In genomic region chr9:56870778-56871177, GRCm38 (mm10) we compare ENCODE assay signal across 12 mouse cellular contexts. TPM values are rescaled to one million over a fixed set of nuclear protein-coding genes. Genes with fewer than 3 reads are reported as not detected.
DNase-seq lines count a peak whose midpoint lies in the region; ATAC-seq and TF ChIP-seq lines count a peak whose summit lies in the region.
"Had no signal": no experiment of that assay in that cellular context is flagged by ENCODE, and none has a peak within 500 bp of the region (broad histone marks: within the 10 kb centered on the region; RNA-seq: fewer than 3 reads in every experiment).

No protein-coding gene starts in this region.

- WGBS in heart, embryonic 10.5 days = 22% methylated on average over 10 of the region's 10 CpGs
- 50% methylated on average over 10 of the region's 10 CpGs for WGBS in neural tube, embryonic 15.5 days

- CTCF ChIA-PET in Patski (lab: Charles Lee) = interaction anchor here (1.1 kb wide), 1 partner anchor 27 kb away, joined by 3 read pairs; no protein-coding TSS in a partner anchor

- H3K27ac ChIP-seq in heart, embryonic 10.5 days = peak overlapping the region; percentile 79
- peak overlapping the region; percentile 75; the same call in 1 of the 2 replicates for H3K27ac ChIP-seq in layer of hippocampus, adult 2 months
- peak overlapping the region; percentile 34; the same call in 1 of the 2 replicates for H3K27ac ChIP-seq in neural tube, embryonic 15.5 days (replicated peaks)
- H3K27ac ChIP-seq: embryonic facial prominence, embryonic 12.5 days had no signal

- no peak for TF ChIP-seq CTCF in layer of hippocampus, adult 2 months (conservative IDR thresholded peaks at IDR 0.05)
- no peak for TF ChIP-seq CTCF in Patski (IDR thresholded peaks at IDR 0.05)

- H3K9me3 ChIP-seq in heart, embryonic 10.5 days = no peaks in the 10 kb centered on the region
- H3K9me3 ChIP-seq in neural tube, embryonic 15.5 days (replicated peaks) = no peaks in the 10 kb centered on the region
- H3K9me3 ChIP-seq: embryonic facial prominence, embryonic 12.5 days had no signal

- 0 out of 2 replicates have a peak, but pooled peaks cover 9% of the 10 kb centered on the region for H3K27me3 ChIP-seq in heart, embryonic 10.5 days (ENCODE audit: insufficient read depth, poor library complexity, severe bottlenecking)
- H3K27me3 ChIP-seq in Patski = no peaks in the 10 kb centered on the region
- H3K27me3 ChIP-seq in neural tube, embryonic 15.5 days (replicated peaks) = peaks cover 8% of the 10 kb centered on the region

- H3K4me1 ChIP-seq in heart, embryonic 10.5 days = peaks cover 89% of the 10 kb centered on the region
- peaks cover 38% of the 10 kb centered on the region for H3K4me1 ChIP-seq in neural tube, embryonic 15.5 days

- H3K9ac ChIP-seq in neural tube, embryonic 15.5 days (replicated peaks) = no peak overlapping the region
- H3K9ac ChIP-seq: embryonic facial prominence, embryonic 12.5 days had no signal

- peak; percentile 71 for ATAC-seq in Patski
- no peak for ATAC-seq in neural tube, embryonic 15.5 days (ENCODE audit: low FRiP score)
- ATAC-seq: activated CD4-positive, CD25-positive, alpha-beta regulatory T cell, adult 4 months had no signal

- in situ Hi-C loops in Patski (cut with MboI; ENCODE audit: low pct_unique_long_range_greater_than_20kb) = no loop called here

- H3K4me2 ChIP-seq in neural tube, embryonic 15.5 days = no peak overlapping the region
- H3K4me2 ChIP-seq: embryonic facial prominence, embryonic 12.5 days had no signal

- peaks cover 15% of the 10 kb centered on the region for H3K36me3 ChIP-seq in heart, embryonic 10.5 days
- no peaks in the 10 kb centered on the region for H3K36me3 ChIP-seq in neural tube, embryonic 15.5 days
- H3K36me3 ChIP-seq: embryonic facial prominence, embryonic 12.5 days had no signal

- POLR2A ChIA-PET in Patski (lab: Charles Lee) = interaction anchor here (1.0 kb wide), 1 partner anchor 21 kb away, joined by 3 read pairs; no protein-coding TSS in a partner anchor

- peak overlapping the region; percentile 20 for H3K4me3 ChIP-seq in heart, embryonic 10.5 days
- no peak overlapping the region for H3K4me3 ChIP-seq in layer of hippocampus, adult 2 months
- no peak overlapping the region for H3K4me3 ChIP-seq in neural tube, embryonic 15.5 days (replicated peaks)
- H3K4me3 ChIP-seq: embryonic facial prominence, embryonic 12.5 days had no signal

- no peak for DNase-seq in heart, embryonic 10.5 days (ENCODE audit: low spot score)
- no peak for DNase-seq in heart, adult 8-10 months (ENCODE audit: low spot score)
- DNase-seq in layer of hippocampus, adult 2 months (ENCODE audit: low spot score in 2 of 2) = no peak
- no peak for DNase-seq in layer of hippocampus, postnatal 25 days (ENCODE audit: extremely low spot score in 1 of 2, low spot score in 1 of 2)
- DNase-seq in Patski (ENCODE audit: low read depth, low spot score) = no peak
- no peak for DNase-seq in thymus, postnatal 4 days
- DNase-seq in layer of hippocampus, adult 9-11 months = no peak
- DNase-seq: cerebellum, adult 18-20 months had no signal

RNA-seq across cellular contexts. Expression of gene Cspg4, which starts 5.9 kb away (rescaled TPM):
- polyA plus RNA-seq in heart, embryonic 10.5 days (2016; fragmentation: Nextera tagmentation; extraction: Ambion mirVana) = 22.5 and 39.4 TPM in 2 replicates
- total RNA-seq in heart, adult 8-10 months (2022) = 10 to 100 TPM in 3 of 4 experiments, 1 to 10 TPM in 1; 9.4 to 14.7 (median 10.7) TPM
- total RNA-seq in layer of hippocampus, adult 2 months (2021) = 10 to 100 TPM; 17.4 to 18.4 TPM
- total RNA-seq in layer of hippocampus, postnatal 25 days (2021) = 10 to 100 TPM; 19.9 to 25.1 TPM
- 0.08 TPM for polyA plus RNA-seq in Patski (2021)
- 10.5 and 13.1 TPM in 2 replicates for polyA plus RNA-seq in neural tube, embryonic 15.5 days (2015; fragmentation: Nextera tagmentation; extraction: Ambion mirVana)
- total RNA-seq: megakaryocyte, adult 5-6 weeks had no signal

RNA-seq across cellular contexts. Expression of gene Odf3l1, which starts 6.3 kb away (rescaled TPM):
- polyA plus RNA-seq in heart, embryonic 10.5 days (2016; fragmentation: Nextera tagmentation; extraction: Ambion mirVana) = 0.64 and 1.4 TPM in 2 replicates
- total RNA-seq in heart, adult 8-10 months (2022) = not detected
- total RNA-seq in layer of hippocampus, adult 2 months (2021) = not detected
- total RNA-seq in layer of hippocampus, postnatal 25 days (2021) = not detected
- polyA plus RNA-seq in Patski (2021) = not detected
- polyA plus RNA-seq in neural tube, embryonic 15.5 days (2015; fragmentation: Nextera tagmentation; extraction: Ambion mirVana) = 0.28 and 0.40 TPM in 2 replicates
- total RNA-seq: megakaryocyte, adult 5-6 weeks had no signal
- polyA plus RNA-seq: activated CD4-positive, CD25-positive, alpha-beta regulatory T cell, adult 4 months had no signal

RNA-seq across cellular contexts. Expression of gene Snx33, which starts 57.4 kb away (rescaled TPM):
- 8.0 and 8.1 TPM in 2 replicates for polyA plus RNA-seq in heart, embryonic 10.5 days (2016; fragmentation: Nextera tagmentation; extraction: Ambion mirVana)
- 10 to 100 TPM in 1 of 4 experiments, 1 to 10 TPM in 3; 7.3 to 10.3 (median 8.4) TPM for total RNA-seq in heart, adult 8-10 months (2022)
- total RNA-seq in layer of hippocampus, adult 2 months (2021) = 1 to 10 TPM; 7.2 to 8.9 TPM
- total RNA-seq in layer of hippocampus, postnatal 25 days (2021) = 1 to 10 TPM; 8.1 to 8.4 TPM
- polyA plus RNA-seq in Patski (2021) = 25.8 TPM
- 2.2 and 3.2 TPM in 2 replicates for polyA plus RNA-seq in neural tube, embryonic 15.5 days (2015; fragmentation: Nextera tagmentation; extraction: Ambion mirVana)
